ENCODE assay signal across 11 mouse cellular contexts in genomic region chr11:53795813-53796212, GRCm38 (mm10). TPM values are rescaled to one million over a fixed set of nuclear protein-coding genes. Genes with fewer than 3 reads are reported as not detected.
DNase-seq lines count a peak whose midpoint lies in the region; ATAC-seq and TF ChIP-seq lines count a peak whose summit lies in the region.
"Had no signal": no experiment of that assay in that cellular context is flagged by ENCODE, and none has a peak within 500 bp of the region (broad histone marks: within the 10 kb centered on the region; RNA-seq: fewer than 3 reads in every experiment).

No protein-coding gene starts in this region.

- no peak for TF ChIP-seq CTCF in heart, postnatal 0 days (IDR thresholded peaks at IDR 0.05; ENCODE audit: low read depth)

- H3K9ac ChIP-seq in heart, postnatal 0 days (replicated peaks; ENCODE audit: low read depth, low read length) = no peak overlapping the region
- H3K9ac ChIP-seq in stomach, embryonic 14.5 days (replicated peaks; ENCODE audit: low read depth, low read length) = no peak overlapping the region

- peaks cover 34% of the 10 kb centered on the region for H3K4me1 ChIP-seq in heart, embryonic 10.5 days
- peaks cover 62% of the 10 kb centered on the region for H3K4me1 ChIP-seq in megakaryocyte, embryonic 14.5 days
- peaks cover 16% of the 10 kb centered on the region for H3K4me1 ChIP-seq in heart, postnatal 0 days (ENCODE audit: control insufficient read depth, insufficient read depth)
- H3K4me1 ChIP-seq in stomach, embryonic 14.5 days (ENCODE audit: control insufficient read depth, insufficient read depth, low read length) = peaks cover 33% of the 10 kb centered on the region

- no peak for ATAC-seq in megakaryocyte, adult 5-6 weeks (ENCODE audit: poor library complexity, severe bottlenecking)
- ATAC-seq in heart, postnatal 0 days (ENCODE audit: insufficient read depth, low read depth) = peak; percentile 25; the same call in 1 of the 2 replicates
- no peak for ATAC-seq in stomach, embryonic 14.5 days (ENCODE audit: insufficient number of reproducible peaks, insufficient read depth, low FRiP score, low read depth)
- no peak for ATAC-seq in monocyte, adult 5-6 weeks (replicated peaks; ENCODE audit: insufficient number of reproducible peaks, low FRiP score, low TSS enrichment, poor library complexity, severe bottlenecking)

- no peaks in the 10 kb centered on the region for H3K36me3 ChIP-seq in heart, embryonic 10.5 days
- H3K36me3 ChIP-seq in megakaryocyte, embryonic 14.5 days (replicated peaks; ENCODE audit: low read length) = peaks cover 6% of the 10 kb centered on the region
- no peaks in the 10 kb centered on the region for H3K36me3 ChIP-seq in heart, postnatal 0 days (replicated peaks; ENCODE audit: control insufficient read depth, insufficient read depth, low read length)
- H3K36me3 ChIP-seq in stomach, embryonic 14.5 days (ENCODE audit: control insufficient read depth, insufficient read depth, low read length) = no peaks in the 10 kb centered on the region

- no peak for TF ChIP-seq EP300 in heart, postnatal 0 days (IDR thresholded peaks at IDR 0.05; ENCODE audit: low read depth)

- H3K27me3 ChIP-seq in heart, embryonic 10.5 days (ENCODE audit: insufficient read depth, poor library complexity, severe bottlenecking) = no peaks in the 10 kb centered on the region
- H3K27me3 ChIP-seq in megakaryocyte, embryonic 14.5 days (replicated peaks) = no peaks in the 10 kb centered on the region
- no peaks in the 10 kb centered on the region for H3K27me3 ChIP-seq in heart, postnatal 0 days (ENCODE audit: control insufficient read depth, insufficient read depth, low read length)
- H3K27me3 ChIP-seq in stomach, embryonic 14.5 days (ENCODE audit: control insufficient read depth, insufficient read depth, low read length) = no peaks in the 10 kb centered on the region

- no peak overlapping the region for H3K4me3 ChIP-seq in heart, embryonic 10.5 days
- H3K4me3 ChIP-seq in megakaryocyte, embryonic 14.5 days (replicated peaks) = peak overlapping the region; percentile 28
- no peak overlapping the region for H3K4me3 ChIP-seq in heart, postnatal 0 days (ENCODE audit: low read depth, low read length)
- H3K4me3 ChIP-seq in stomach, embryonic 14.5 days (ENCODE audit: low read depth, low read length) = no peak overlapping the region

- intact Hi-C loops in heart, postnatal 14 days (cut with DNase I) = no loop called here

- H3K9me3 ChIP-seq in heart, embryonic 10.5 days = peaks cover 3% of the 10 kb centered on the region; the same call in 1 of the 2 replicates
- H3K9me3 ChIP-seq in megakaryocyte, embryonic 14.5 days = peaks cover 4% of the 10 kb centered on the region; the same call in 1 of the 2 replicates
- H3K9me3 ChIP-seq in heart, postnatal 0 days (replicated peaks; ENCODE audit: control insufficient read depth, low read length) = no peaks in the 10 kb centered on the region
- H3K9me3 ChIP-seq in stomach, embryonic 14.5 days (ENCODE audit: control insufficient read depth, low read depth, low read length) = no peaks in the 10 kb centered on the region

- 44% methylated on average over 8 of the region's 8 CpGs for WGBS in heart, embryonic 10.5 days
- 36% methylated on average over 8 of the region's 8 CpGs for WGBS in heart, postnatal 0 days
- 59% methylated on average over 8 of the region's 8 CpGs for WGBS in stomach, embryonic 14.5 days

- peak overlapping the region; percentile 83; the same call in 1 of the 2 replicates for H3K27ac ChIP-seq in heart, embryonic 10.5 days
- H3K27ac ChIP-seq in heart, postnatal 0 days (ENCODE audit: low read depth) = peak overlapping the region; percentile 65; the same call in 1 of the 2 replicates
- peak overlapping the region; percentile 0; the same call in 1 of the 2 replicates for H3K27ac ChIP-seq in stomach, embryonic 14.5 days (ENCODE audit: low read length)

- H3K4me2 ChIP-seq in heart, postnatal 0 days (ENCODE audit: low read depth, low read length) = no peak overlapping the region
- H3K4me2 ChIP-seq in stomach, embryonic 14.5 days (replicated peaks; ENCODE audit: low read depth, low read length) = no peak overlapping the region

- no peak for DNase-seq in heart, embryonic 10.5 days (ENCODE audit: low spot score)
- DNase-seq in heart, postnatal 14 days = no peak
- DNase-seq in heart, postnatal 0 days (ENCODE audit: low spot score) = no peak
- DNase-seq in urinary bladder, adult 2 months (ENCODE audit: low spot score) = no peak
- DNase-seq: cerebellum, adult 2 months; gastrocnemius, postnatal 25 days had no signal

RNA-seq across cellular contexts. Expression of gene Gm17334, which starts 22.8 kb away (rescaled TPM):
- not detected in 2 replicates for polyA plus RNA-seq in heart, embryonic 10.5 days (2016; fragmentation: Nextera tagmentation; extraction: Ambion mirVana)
- not detected for total RNA-seq in heart, postnatal 14 days (2021)
- polyA plus RNA-seq in megakaryocyte, embryonic 14.5 days (2012; ENCODE audit: insufficient read depth, low replicate concordance) = not detected in 2 replicates
- not detected in 2 replicates for total RNA-seq in megakaryocyte, adult 5-6 weeks (2015)
- total RNA-seq in megakaryocyte, adult 5-6 weeks (2017) = not detected in 2 replicates
- total RNA-seq in heart, postnatal 0 days (2014; rRNA removed; ENCODE audit: low replicate concordance) = not detected in 2 replicates
- not detected in 2 replicates for polyA plus RNA-seq in heart, postnatal 0 days (2015; fragmentation: Nextera tagmentation; extraction: Ambion mirVana)
- polyA plus RNA-seq in stomach, embryonic 14.5 days (2014; fragmentation: Nextera tagmentation; extraction: Ambion mirVana) = 0.46 TPM in 1 of 2 replicates, not detected in the other
- 1.8 and 2.3 TPM in 2 replicates for polyA plus RNA-seq in urinary bladder, adult 2 months (2012; rRNA removed)
- total RNA-seq in monocyte, adult 5-6 weeks (2017) = 0.68 TPM in 1 of 3 replicates, not detected in the others
- total RNA-seq: gastrocnemius, postnatal 25 days had no signal
- polyA plus RNA-seq: testis, adult 2 months had no signal

RNA-seq across cellular contexts. Expression of gene Irf1, which starts 26.0 kb away (rescaled TPM):
- 7.9 TPM in 2 replicates for polyA plus RNA-seq in heart, embryonic 10.5 days (2016; fragmentation: Nextera tagmentation; extraction: Ambion mirVana)
- total RNA-seq in heart, postnatal 14 days (2021) = 10 to 100 TPM; 18.4 to 19.5 TPM
- polyA plus RNA-seq in megakaryocyte, embryonic 14.5 days (2012; ENCODE audit: insufficient read depth, low replicate concordance) = 5.1 TPM in 1 of 2 replicates, not detected in the other
- 37.2 and 38.5 TPM in 2 replicates for total RNA-seq in megakaryocyte, adult 5-6 weeks (2015)
- total RNA-seq in megakaryocyte, adult 5-6 weeks (2017) = 78.4 and 93.1 TPM in 2 replicates
- 4.6 and 9.1 TPM in 2 replicates for total RNA-seq in heart, postnatal 0 days (2014; rRNA removed; ENCODE audit: low replicate concordance)
- 9.4 and 9.6 TPM in 2 replicates for polyA plus RNA-seq in heart, postnatal 0 days (2015; fragmentation: Nextera tagmentation; extraction: Ambion mirVana)
- polyA plus RNA-seq in stomach, embryonic 14.5 days (2014; fragmentation: Nextera tagmentation; extraction: Ambion mirVana) = 19.3 and 21.6 TPM in 2 replicates
- polyA plus RNA-seq in urinary bladder, adult 2 months (2012; rRNA removed) = 71.6 and 89.5 TPM in 2 replicates
- total RNA-seq in monocyte, adult 5-6 weeks (2017) = 300 to 388 TPM (median 378 TPM) in 3 replicates

Comparison
In these comparisons a context has a peak if more than half of its experiments do, and no peak if none do; other contexts are left out.
1. H3K27ac ChIP-seq: peak in every context shown above with its lines; median percentile 83 in heart, embryonic 10.5 days; 65 in heart, postnatal 0 days; 0 in stomach, embryonic 14.5 days.